Mouse (Mus musculus): Measurements from ENCODE around the gene Zfp536. TPM values are rescaled to one million over a fixed set of nuclear protein-coding genes. Genes with fewer than 3 reads are reported as not detected.

Zfp536 gene
- polyA plus RNA-seq, 1 experiment, result not detected

DNA sequence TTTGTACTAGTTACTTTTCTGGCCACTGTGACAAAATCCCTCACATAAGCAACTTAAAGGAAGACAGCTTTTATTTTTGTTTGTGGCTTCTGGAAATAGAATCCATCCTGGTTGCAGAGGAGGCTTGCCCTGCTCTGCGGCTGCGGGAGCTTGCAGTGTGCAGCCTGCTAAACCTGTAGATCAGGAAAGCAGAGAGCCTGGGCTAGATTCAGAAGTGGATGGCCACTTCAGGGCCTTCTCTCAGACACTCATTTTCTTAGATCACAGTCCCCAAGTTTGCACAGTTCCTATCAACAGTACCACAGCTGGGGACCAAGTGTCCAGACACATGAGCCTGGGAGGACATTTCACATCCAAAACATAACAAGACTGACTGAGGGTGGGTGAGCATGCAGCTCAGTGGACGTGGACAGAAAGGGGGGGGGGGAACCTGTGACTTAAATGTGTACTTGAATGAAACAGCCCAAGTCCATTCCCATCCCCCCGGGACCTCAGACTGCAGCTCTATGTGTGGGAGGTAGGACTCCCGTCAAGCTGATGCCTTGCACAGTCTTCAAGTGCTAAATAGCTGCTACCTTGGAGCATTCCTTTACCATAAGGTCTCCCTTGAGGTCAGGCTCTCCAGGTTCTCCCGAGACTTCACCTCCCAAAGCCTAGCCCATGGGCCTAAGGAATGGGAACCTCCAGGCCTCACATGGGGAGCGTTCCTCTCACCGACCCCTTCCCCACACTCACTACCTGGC is 262.3 kb downstream of the Zfp536 start:
- no peak overlapping the region for H3ac ChIP-seq (ENCODE audit: control insufficient read depth, insufficient read length, low read depth)
- TF ChIP-seq MYOD1 (IDR thresholded peaks at IDR 0.05; ENCODE audit: control insufficient read depth, insufficient read length, low read depth) (no peak), USF1 (IDR thresholded peaks at IDR 0.05; ENCODE audit: low read depth) (no peak), MYOG (IDR thresholded peaks at IDR 0.05; ENCODE audit: control insufficient read depth, extremely low read depth, insufficient read length) (no peak), MAX (IDR thresholded peaks at IDR 0.05) (no peak), FOSL1 (IDR thresholded peaks at IDR 0.05; ENCODE audit: insufficient read depth, low read length, poor library complexity, severe bottlenecking) (no peak), CTCF (IDR thresholded peaks at IDR 0.05; ENCODE audit: control insufficient read depth, insufficient read depth, insufficient read length) (no peak), CEBPB (IDR thresholded peaks at IDR 0.05; ENCODE audit: low read depth) (no peak)
- H3K79me2 ChIP-seq (ENCODE audit: control insufficient read depth, insufficient read depth), result no peaks in the 10 kb centered on the region
- H3K4me3 ChIP-seq (ENCODE audit: insufficient read depth, poor library complexity, severe bottlenecking), result no peak overlapping the region
- H3K27me3 ChIP-seq (ENCODE audit: control insufficient read depth, insufficient read depth, insufficient read length), result peaks cover 8% of the 10 kb centered on the region
- no peaks in the 10 kb centered on the region for H3K79me3 ChIP-seq (ENCODE audit: low read depth)
- H3K36me3 ChIP-seq (ENCODE audit: control insufficient read depth, insufficient read depth), result no peaks in the 10 kb centered on the region

DNA sequence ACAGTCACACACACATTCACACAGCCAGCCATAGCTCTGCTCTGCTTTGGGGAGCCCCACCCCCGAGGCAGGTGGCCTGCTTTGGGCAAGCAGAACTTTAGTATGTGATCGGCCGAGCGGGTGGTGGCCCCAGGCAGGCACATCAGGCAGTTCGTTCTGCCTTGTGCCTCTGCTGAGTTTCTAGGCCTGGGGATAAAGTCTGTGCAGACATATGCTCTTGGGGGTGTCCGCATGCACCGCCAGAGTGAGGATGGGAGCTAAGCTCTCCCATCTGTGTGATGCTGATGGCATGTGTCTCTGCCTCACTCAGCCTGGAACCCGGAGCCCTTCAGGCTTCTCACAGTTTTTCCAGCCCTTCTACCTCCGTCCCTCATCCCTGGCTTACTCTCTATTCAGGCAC is 263.7 kb downstream of the Zfp536 start:
- H3K79me3 ChIP-seq (ENCODE audit: low read depth), result no peaks in the 10 kb centered on the region
- no peaks in the 10 kb centered on the region for H3K79me2 ChIP-seq (ENCODE audit: control insufficient read depth, insufficient read depth)
- H3ac ChIP-seq (ENCODE audit: control insufficient read depth, insufficient read length, low read depth), result no peak overlapping the region
- no peak for TF ChIP-seq CEBPB (IDR thresholded peaks at IDR 0.05; ENCODE audit: low read depth)
- TF ChIP-seq MYOD1 (IDR thresholded peaks at IDR 0.05; ENCODE audit: control insufficient read depth, insufficient read length, low read depth), result no peak
- no peak for TF ChIP-seq USF1 (IDR thresholded peaks at IDR 0.05; ENCODE audit: low read depth)
- TF ChIP-seq CTCF (IDR thresholded peaks at IDR 0.05; ENCODE audit: control insufficient read depth, insufficient read depth, insufficient read length), result no peak
- no peak for TF ChIP-seq MAX (IDR thresholded peaks at IDR 0.05)
- no peak for TF ChIP-seq FOSL1 (IDR thresholded peaks at IDR 0.05; ENCODE audit: insufficient read depth, low read length, poor library complexity, severe bottlenecking)
- no peak for TF ChIP-seq MYOG (IDR thresholded peaks at IDR 0.05; ENCODE audit: control insufficient read depth, extremely low read depth, insufficient read length)
- peaks cover 8% of the 10 kb centered on the region for H3K27me3 ChIP-seq (ENCODE audit: control insufficient read depth, insufficient read depth, insufficient read length)
- no peaks in the 10 kb centered on the region for H3K36me3 ChIP-seq (ENCODE audit: control insufficient read depth, insufficient read depth)
- H3K4me3 ChIP-seq (ENCODE audit: insufficient read depth, poor library complexity, severe bottlenecking), result no peak overlapping the region

DNA sequence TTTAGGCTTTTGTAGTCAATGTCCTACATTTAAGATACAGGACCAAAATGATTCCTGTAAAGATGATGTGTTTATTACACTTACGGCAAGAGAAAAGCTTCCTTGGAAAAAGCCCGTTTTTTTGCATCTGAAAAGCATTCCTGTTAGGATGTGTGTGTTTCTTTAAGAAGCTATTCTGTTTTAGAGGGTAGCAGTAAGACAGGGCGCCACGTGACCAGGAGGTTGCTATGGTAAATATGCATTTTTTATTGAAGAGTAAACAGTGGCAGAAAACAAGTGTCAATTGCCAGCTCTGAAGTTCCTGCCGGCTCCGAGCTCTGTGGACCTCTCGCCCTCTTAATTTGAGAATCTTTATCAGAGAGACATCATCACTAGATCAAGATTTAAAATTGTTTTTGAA is 267.9 kb downstream of the Zfp536 start:
- Histone ChIP-seq H3ac (ENCODE audit: control insufficient read depth, insufficient read length, low read depth) (no peak overlapping the region), H3K4me3 (ENCODE audit: insufficient read depth, poor library complexity, severe bottlenecking) (no peak overlapping the region), H3K27me3 (ENCODE audit: control insufficient read depth, insufficient read depth, insufficient read length) (peaks cover 5% of the 10 kb centered on the region), H3K79me3 (ENCODE audit: low read depth) (no peaks in the 10 kb centered on the region), H3K79me2 (ENCODE audit: control insufficient read depth, insufficient read depth) (no peaks in the 10 kb centered on the region), H3K36me3 (ENCODE audit: control insufficient read depth, insufficient read depth) (no peaks in the 10 kb centered on the region)
- TF ChIP-seq MYOG (IDR thresholded peaks at IDR 0.05; ENCODE audit: control insufficient read depth, extremely low read depth, insufficient read length) (no peak), USF1 (IDR thresholded peaks at IDR 0.05; ENCODE audit: low read depth) (peak; percentile 11)

DNA sequence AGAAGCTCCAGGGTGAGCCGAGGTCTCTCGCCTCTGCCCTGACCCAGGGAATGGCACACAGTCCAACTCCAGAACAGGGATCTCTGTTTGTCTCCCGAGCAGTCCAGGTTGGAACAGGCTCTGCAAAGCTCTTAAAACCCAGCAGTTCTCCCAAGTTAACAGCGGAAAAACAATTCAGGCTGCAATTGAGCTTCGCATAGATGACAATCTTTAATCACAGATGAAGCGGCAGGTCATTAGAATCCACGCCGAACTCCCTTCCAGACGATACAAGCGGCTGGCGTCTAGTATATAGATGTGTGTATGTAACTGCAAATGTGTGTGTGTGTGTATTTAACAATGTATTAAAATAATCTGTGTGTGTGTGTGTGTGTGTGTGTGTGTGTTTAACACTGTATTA is 268.3 kb downstream of the Zfp536 start:
- Histone ChIP-seq H3K36me3 (ENCODE audit: control insufficient read depth, insufficient read depth) (no peaks in the 10 kb centered on the region), H3K79me3 (ENCODE audit: low read depth) (no peaks in the 10 kb centered on the region), H3K4me3 (ENCODE audit: insufficient read depth, poor library complexity, severe bottlenecking) (no peak overlapping the region), H3K27me3 (ENCODE audit: control insufficient read depth, insufficient read depth, insufficient read length) (peaks cover 4% of the 10 kb centered on the region), H3K79me2 (ENCODE audit: control insufficient read depth, insufficient read depth) (no peaks in the 10 kb centered on the region), H3ac (ENCODE audit: control insufficient read depth, insufficient read length, low read depth) (no peak overlapping the region)
- TF ChIP-seq FOSL1 (IDR thresholded peaks at IDR 0.05; ENCODE audit: insufficient read depth, low read length, poor library complexity, severe bottlenecking), result no peak
- TF ChIP-seq MAX (IDR thresholded peaks at IDR 0.05), result no peak
- no peak for TF ChIP-seq MYOD1 (IDR thresholded peaks at IDR 0.05; ENCODE audit: control insufficient read depth, insufficient read length, low read depth)
- no peak for TF ChIP-seq CEBPB (IDR thresholded peaks at IDR 0.05; ENCODE audit: low read depth)
- TF ChIP-seq CTCF (IDR thresholded peaks at IDR 0.05; ENCODE audit: control insufficient read depth, insufficient read depth, insufficient read length), result no peak
- TF ChIP-seq MYOG (IDR thresholded peaks at IDR 0.05; ENCODE audit: control insufficient read depth, extremely low read depth, insufficient read length), result no peak
- TF ChIP-seq USF1 (IDR thresholded peaks at IDR 0.05; ENCODE audit: low read depth), result no peak

DNA sequence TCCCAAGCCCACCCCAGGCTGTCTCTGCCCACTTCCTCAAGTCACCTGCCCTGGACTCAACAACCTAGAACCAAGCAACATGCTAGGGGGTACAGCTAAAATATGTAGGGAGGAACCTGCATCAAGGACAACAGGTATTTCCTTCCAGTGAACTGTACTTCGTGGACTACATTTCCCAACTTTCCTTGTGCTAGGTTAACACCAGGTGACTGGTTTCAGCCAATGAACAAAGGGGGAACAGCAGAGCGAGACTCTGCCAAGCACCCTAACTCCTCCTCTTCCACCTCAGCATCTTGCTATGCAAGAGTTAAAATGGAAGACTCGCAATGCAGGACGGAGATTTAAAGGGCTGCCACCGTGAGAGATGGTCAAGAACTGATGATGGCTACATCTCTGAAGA is 274.6 kb downstream of the Zfp536 start:
- Histone ChIP-seq H3ac (ENCODE audit: control insufficient read depth, insufficient read length, low read depth) (no peak overlapping the region), H3K4me3 (ENCODE audit: insufficient read depth, poor library complexity, severe bottlenecking) (no peak overlapping the region), H3K27me3 (ENCODE audit: control insufficient read depth, insufficient read depth, insufficient read length) (no peaks in the 10 kb centered on the region)

DNA sequence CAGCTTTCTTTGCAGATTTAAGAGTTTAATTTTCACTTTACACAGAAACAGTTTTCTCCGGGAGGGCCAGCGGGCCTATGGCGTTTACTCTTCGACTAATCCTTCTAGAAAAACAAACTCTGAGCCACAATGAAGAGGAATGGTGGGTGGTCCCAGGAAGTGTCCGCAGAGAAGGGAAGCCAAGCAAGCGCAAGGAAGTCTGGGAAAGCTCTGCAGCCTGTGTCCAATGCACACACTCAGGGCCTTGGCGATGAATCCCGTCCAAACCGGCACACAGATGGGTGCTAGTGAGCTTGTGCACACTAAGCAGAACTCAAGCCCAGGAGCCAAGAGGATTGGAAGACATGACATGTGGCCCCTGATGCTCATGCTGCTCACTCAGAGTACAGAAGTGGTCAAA is 276.9 kb downstream of the Zfp536 start:
- Histone ChIP-seq H3ac (ENCODE audit: control insufficient read depth, insufficient read length, low read depth) (no peak overlapping the region), H3K27me3 (ENCODE audit: control insufficient read depth, insufficient read depth, insufficient read length) (no peaks in the 10 kb centered on the region), H3K36me3 (ENCODE audit: control insufficient read depth, insufficient read depth) (no peaks in the 10 kb centered on the region), H3K4me3 (ENCODE audit: insufficient read depth, poor library complexity, severe bottlenecking) (no peak overlapping the region), H3K79me3 (ENCODE audit: low read depth) (no peaks in the 10 kb centered on the region), H3K79me2 (ENCODE audit: control insufficient read depth, insufficient read depth) (no peaks in the 10 kb centered on the region)
- TF ChIP-seq MYOG (IDR thresholded peaks at IDR 0.05; ENCODE audit: control insufficient read depth, extremely low read depth, insufficient read length) (no peak), USF1 (IDR thresholded peaks at IDR 0.05; ENCODE audit: low read depth) (no peak), MAX (IDR thresholded peaks at IDR 0.05) (no peak), FOSL1 (IDR thresholded peaks at IDR 0.05; ENCODE audit: insufficient read depth, low read length, poor library complexity, severe bottlenecking) (no peak), CTCF (IDR thresholded peaks at IDR 0.05; ENCODE audit: control insufficient read depth, insufficient read depth, insufficient read length) (no peak), CEBPB (IDR thresholded peaks at IDR 0.05; ENCODE audit: low read depth) (no peak), MYOD1 (IDR thresholded peaks at IDR 0.05; ENCODE audit: control insufficient read depth, insufficient read length, low read depth) (no peak)

More for the DNA sequence above, 274.6 kb downstream of the Zfp536 start:
- Histone ChIP-seq H3K79me3 (ENCODE audit: low read depth) (no peaks in the 10 kb centered on the region), H3K36me3 (ENCODE audit: control insufficient read depth, insufficient read depth) (no peaks in the 10 kb centered on the region), H3K79me2 (ENCODE audit: control insufficient read depth, insufficient read depth) (no peaks in the 10 kb centered on the region)
- TF ChIP-seq USF1 (IDR thresholded peaks at IDR 0.05; ENCODE audit: low read depth) (no peak), CEBPB (IDR thresholded peaks at IDR 0.05; ENCODE audit: low read depth) (no peak), FOSL1 (IDR thresholded peaks at IDR 0.05; ENCODE audit: insufficient read depth, low read length, poor library complexity, severe bottlenecking) (no peak), MYOD1 (IDR thresholded peaks at IDR 0.05; ENCODE audit: control insufficient read depth, insufficient read length, low read depth) (no peak), MYOG (IDR thresholded peaks at IDR 0.05; ENCODE audit: control insufficient read depth, extremely low read depth, insufficient read length) (no peak), MAX (IDR thresholded peaks at IDR 0.05) (no peak), CTCF (IDR thresholded peaks at IDR 0.05; ENCODE audit: control insufficient read depth, insufficient read depth, insufficient read length) (no peak)

Measured in C2C12 (cell line).